Mouse (Mus musculus): Measurements from ENCODE around the gene Ltbp2.

- TF ChIP-seq POLR2A (IDR thresholded peaks at IDR 0.05; ENCODE audit: borderline replicate concordance, control insufficient read depth, low read depth, low read length): no peak
- no peak for TF ChIP-seq CTCF (IDR thresholded peaks at IDR 0.05; ENCODE audit: control insufficient read depth, insufficient read depth, low read length)
Measured at GRCm38 (mm10) chr12:84896235-84896634, 19.9 kb upstream of the Ltbp2 start.
